Mouse (Mus musculus): ENCODE results near the gene Bpifb4.
A peak's percentile ranks its signal among the peaks of the same experiment; 100 is the strongest.

Bpifb4 gene

GRCm38 (mm10) chr2:153937843-153938242 lies at the start of gene Bpifb4:
Bpifb4 (plus strand) TSS chr2:153938212.
- no peak for DNase-seq (ENCODE audit: low read depth, low spot score)

- no peak for DNase-seq (ENCODE audit: low read depth, low spot score)
Observed at GRCm38 (mm10) chr2:153899111-153899510, 38.9 kb upstream of the Bpifb4 start.

- DNase-seq (ENCODE audit: low read depth, low spot score), result no peak
Observed at GRCm38 (mm10) chr2:153900088-153900487, 37.9 kb upstream of the Bpifb4 start, which contains the start of gene Bpifb6. Bpifb6 (plus strand) TSS chr2:153900388.

- no peak for DNase-seq (ENCODE audit: low read depth, low spot score)
Observed at GRCm38 (mm10) chr2:153902726-153903125, 35.3 kb upstream of the Bpifb4 start.

GRCm38 (mm10) chr2:153906626-153907025 lies 31.4 kb upstream of the Bpifb4 start:
- DNase-seq (ENCODE audit: low read depth, low spot score), result no peak

GRCm38 (mm10) chr2:153914151-153914550 lies 23.9 kb upstream of the Bpifb4 start:
- no peak for DNase-seq (ENCODE audit: low read depth, low spot score)

- DNase-seq (ENCODE audit: low read depth, low spot score), result no peak
Observed at GRCm38 (mm10) chr2:153917930-153918329, 20.1 kb upstream of the Bpifb4 start, which contains the start of gene Bpifb3. Bpifb3 (plus strand) TSS chr2:153918230.

GRCm38 (mm10) chr2:153921246-153921645 lies 16.8 kb upstream of the Bpifb4 start:
- no peak for DNase-seq (ENCODE audit: low read depth, low spot score)

GRCm38 (mm10) chr2:153929871-153930413 lies 8.1 kb upstream of the Bpifb4 start:
- DNase-seq (ENCODE audit: low read depth, low spot score), result no peak

GRCm38 (mm10) chr2:153931125-153931524 lies 6.9 kb upstream of the Bpifb4 start:
- peak; percentile 45 for DNase-seq (ENCODE audit: low read depth, low spot score)

GRCm38 (mm10) chr2:153933311-153933710 lies 4.7 kb upstream of the Bpifb4 start:
- DNase-seq (ENCODE audit: low read depth, low spot score), result no peak

GRCm38 (mm10) chr2:153935348-153935747 lies 2.7 kb upstream of the Bpifb4 start:
- DNase-seq (ENCODE audit: low read depth, low spot score), result no peak

- DNase-seq (ENCODE audit: low read depth, low spot score), result no peak
Observed at GRCm38 (mm10) chr2:153943537-153943936, 5.5 kb downstream of the Bpifb4 start.

- no peak for DNase-seq (ENCODE audit: low read depth, low spot score)
Observed at GRCm38 (mm10) chr2:153944567-153944966, 6.6 kb downstream of the Bpifb4 start.

GRCm38 (mm10) chr2:153952897-153953296 lies 14.9 kb downstream of the Bpifb4 start:
- DNase-seq (ENCODE audit: low read depth, low spot score), result peak; percentile 16

GRCm38 (mm10) chr2:153953836-153954235 lies 15.8 kb downstream of the Bpifb4 start:
- no peak for DNase-seq (ENCODE audit: low read depth, low spot score)

GRCm38 (mm10) chr2:153962821-153963331 lies 24.9 kb downstream of the Bpifb4 start:
- no peak for DNase-seq (ENCODE audit: low read depth, low spot score)

- no peak for DNase-seq (ENCODE audit: low read depth, low spot score)
Observed at GRCm38 (mm10) chr2:153963334-153963733, 25.3 kb downstream of the Bpifb4 start.

- no peak for DNase-seq (ENCODE audit: low read depth, low spot score)
Observed at GRCm38 (mm10) chr2:153970221-153970620, 32.2 kb downstream of the Bpifb4 start.

GRCm38 (mm10) chr2:153974582-153974981 lies 36.6 kb downstream of the Bpifb4 start, which contains the start of gene Bpifa6:
Bpifa6 (plus strand) TSS chr2:153974945.
- DNase-seq (ENCODE audit: low read depth, low spot score), result no peak

- DNase-seq (ENCODE audit: low read depth, low spot score), result peak; percentile 2
Observed at GRCm38 (mm10) chr2:153995770-153996169, 57.8 kb downstream of the Bpifb4 start.

GRCm38 (mm10) chr2:154000501-154000900 lies 62.5 kb downstream of the Bpifb4 start:
- DNase-seq (ENCODE audit: low read depth, low spot score), result no peak

GRCm38 (mm10) chr2:154001056-154001455 lies 63.0 kb downstream of the Bpifb4 start:
- no peak for DNase-seq (ENCODE audit: low read depth, low spot score)

- no peak for DNase-seq (ENCODE audit: low read depth, low spot score)
Observed at GRCm38 (mm10) chr2:154004456-154004855, 66.4 kb downstream of the Bpifb4 start.

Measured in brain, embryonic 18.5 days (tissue).